Mouse (Mus musculus) retina, embryonic 14.5 days (tissue): ENCODE measurements around the gene Rapgef3.

Experiments used
- DNase-seq: peaks from one replicate; pipeline ENCODE4 v3.0.0-alpha.2; 2015; ENCODE audit warnings: low spot score

Rapgef3 gene

GRCm38 (mm10) chr15:97793386-97794153 is 25.8 kb upstream of the Rapgef3 start:
- DNase-seq, result no peak

GRCm38 (mm10) chr15:97791126-97791700 is 23.4 kb upstream of the Rapgef3 start:
- DNase-seq, result no peak

DNA sequence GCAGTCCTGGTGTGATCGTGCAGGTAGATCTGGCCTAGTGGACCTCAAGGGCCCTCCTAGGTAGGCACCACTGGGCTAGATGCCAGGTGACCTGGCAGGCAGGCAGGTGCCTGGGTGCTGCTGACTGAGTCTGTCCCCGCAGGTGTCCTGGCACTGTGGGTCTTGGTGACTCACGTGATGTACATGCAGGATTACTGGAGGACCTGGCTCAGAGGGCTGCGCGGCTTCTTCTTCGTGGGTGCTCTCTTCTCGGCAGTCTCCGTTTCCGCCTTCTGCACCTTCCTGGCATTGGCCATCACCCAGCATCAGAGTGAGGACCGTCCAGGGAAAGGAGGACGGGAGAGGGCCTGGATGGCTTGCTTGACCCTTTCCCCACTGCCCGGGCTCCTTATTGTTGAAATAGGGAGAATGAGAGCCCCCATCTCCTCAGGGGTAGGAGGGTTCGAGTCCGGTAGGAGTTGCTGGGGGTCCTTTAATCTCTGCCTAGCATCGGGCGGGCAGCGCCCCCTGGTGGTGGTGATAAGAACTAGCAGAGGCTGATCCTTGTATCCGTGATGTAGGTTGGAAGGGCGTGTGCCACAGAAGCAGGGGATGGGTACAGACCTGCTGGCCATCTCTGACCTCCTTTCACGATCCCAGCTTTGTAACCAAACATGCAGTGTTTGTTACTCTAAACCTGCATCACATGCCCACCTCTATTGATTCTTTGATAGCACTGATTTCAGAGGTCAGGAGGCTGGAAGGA is 22.2 kb upstream of the Rapgef3 start:
- peak; percentile 78 for DNase-seq

DNA sequence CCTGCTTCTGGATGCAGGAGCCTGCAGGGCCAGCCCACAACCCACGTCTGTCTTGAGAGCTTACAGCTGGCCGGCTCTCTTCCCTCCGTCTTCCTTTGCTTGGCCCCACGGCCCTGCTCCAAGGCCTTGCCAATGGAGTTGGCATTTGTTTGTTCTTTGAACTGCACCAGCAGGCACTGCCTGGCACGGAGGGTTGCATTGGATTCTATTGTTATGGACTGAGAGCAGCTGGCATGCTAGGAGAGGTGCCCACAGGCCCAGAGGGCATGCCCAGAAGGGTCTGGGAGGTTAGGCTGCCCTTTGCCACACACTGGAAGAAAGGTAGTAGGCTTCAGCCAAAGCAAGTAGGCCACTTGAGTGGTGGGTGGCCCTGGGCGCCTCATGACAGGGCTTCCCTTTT is 21.0 kb upstream of the Rapgef3 start:
- no peak for DNase-seq

GRCm38 (mm10) chr15:97787799-97788667 is 20.3 kb upstream of the Rapgef3 start:
- DNase-seq, result no peak

- DNase-seq, result no peak
Measured at GRCm38 (mm10) chr15:97787148-97787798, 19.5 kb upstream of the Rapgef3 start.

- DNase-seq, result no peak
Measured at GRCm38 (mm10) chr15:97786412-97787112, 18.8 kb upstream of the Rapgef3 start.

GRCm38 (mm10) chr15:97785731-97786411 is 18.1 kb upstream of the Rapgef3 start:
- DNase-seq, result no peak

- no peak for DNase-seq
Measured at GRCm38 (mm10) chr15:97784561-97785161, 16.9 kb upstream of the Rapgef3 start.

GRCm38 (mm10) chr15:97784092-97784559 is 16.4 kb upstream of the Rapgef3 start:
- DNase-seq, result peak; percentile 90

GRCm38 (mm10) chr15:97782749-97783105 is 15.0 kb upstream of the Rapgef3 start:
- DNase-seq, result peak; percentile 81

DNA sequence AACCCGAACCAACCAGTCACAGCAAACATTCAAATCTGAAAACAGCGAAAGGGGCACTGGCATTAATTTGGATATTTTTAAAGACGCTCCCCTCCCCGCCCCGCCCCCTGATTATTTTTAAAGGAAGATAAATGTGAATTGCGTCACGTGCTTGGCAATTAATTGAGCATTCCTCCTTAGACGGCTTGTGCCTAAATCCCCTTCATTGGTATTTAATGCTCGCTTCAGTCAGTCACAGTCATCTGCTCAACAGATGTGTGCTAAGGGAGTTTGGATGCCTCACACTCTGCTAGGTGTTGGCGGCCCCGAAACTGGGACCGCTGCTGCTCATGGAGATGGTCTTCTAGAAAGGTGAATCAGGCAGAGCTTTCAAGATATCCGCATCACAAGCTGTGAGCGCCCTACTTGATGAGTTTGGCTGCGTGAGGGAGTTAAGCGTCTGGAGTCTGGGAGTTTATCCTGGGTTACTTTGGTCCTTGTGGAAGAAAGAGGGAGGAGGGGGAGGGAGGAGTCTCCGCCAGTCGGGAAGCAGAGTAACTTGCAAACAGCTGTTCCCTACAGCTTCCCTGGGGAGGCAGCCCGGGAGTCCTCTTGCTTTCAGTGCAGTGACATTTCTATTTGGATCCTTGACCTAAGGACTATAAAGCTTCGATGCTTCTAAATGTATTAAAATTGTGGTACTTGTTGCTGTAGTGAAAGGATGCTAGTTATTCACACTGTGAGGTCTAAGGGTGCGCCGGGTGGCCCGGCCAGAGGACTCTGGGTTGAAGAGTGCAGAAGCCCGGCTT is 14.4 kb upstream of the Rapgef3 start:
- DNase-seq, result no peak

GRCm38 (mm10) chr15:97780611-97781031 is 12.8 kb upstream of the Rapgef3 start:
- no peak for DNase-seq

GRCm38 (mm10) chr15:97779576-97779975 is 11.8 kb upstream of the Rapgef3 start:
- no peak for DNase-seq

DNA sequence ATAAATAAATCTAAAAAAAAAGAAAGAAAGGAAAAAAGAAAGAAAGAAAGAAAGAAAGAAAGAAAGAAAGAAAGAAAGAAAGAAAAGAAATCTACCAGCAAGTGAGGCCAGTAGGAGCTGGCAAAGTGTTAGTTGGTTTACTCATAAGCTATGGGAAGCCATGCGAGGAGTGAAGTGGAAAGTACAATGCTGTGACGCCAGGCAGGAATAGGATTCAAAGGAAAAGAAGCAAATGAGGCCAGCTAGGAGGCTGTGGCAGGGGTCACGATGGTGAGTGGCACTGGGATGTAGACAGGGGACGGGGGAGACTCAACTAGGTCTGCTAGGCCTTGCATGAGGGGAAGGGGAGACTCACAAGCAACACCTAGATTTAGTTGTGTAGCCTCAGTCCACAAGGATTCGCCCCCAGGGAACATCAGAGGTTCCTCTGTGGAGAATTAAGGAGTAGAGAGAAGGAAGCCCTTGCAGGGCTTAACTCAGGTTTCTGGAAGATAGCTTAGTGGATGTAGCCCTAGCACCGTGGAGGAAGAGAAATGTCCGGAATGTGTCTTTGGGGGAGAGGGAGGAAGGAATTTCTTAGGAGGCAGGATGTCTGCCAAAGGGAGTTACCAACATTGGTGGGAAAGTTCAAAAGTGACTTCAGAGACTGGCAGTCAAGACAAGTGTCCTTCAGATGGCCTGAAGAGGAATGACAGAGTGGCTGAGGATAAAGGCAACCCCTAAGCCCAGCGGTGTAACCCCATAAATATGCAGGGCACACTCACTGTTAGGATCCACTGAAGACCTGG is 10.7 kb upstream of the Rapgef3 start, which contains the start of gene Slc48a1:
Gene Slc48a1, plus strand, starts transcription at position 210 of the 788 bp plus-strand sequence.
- no peak for DNase-seq

DNA sequence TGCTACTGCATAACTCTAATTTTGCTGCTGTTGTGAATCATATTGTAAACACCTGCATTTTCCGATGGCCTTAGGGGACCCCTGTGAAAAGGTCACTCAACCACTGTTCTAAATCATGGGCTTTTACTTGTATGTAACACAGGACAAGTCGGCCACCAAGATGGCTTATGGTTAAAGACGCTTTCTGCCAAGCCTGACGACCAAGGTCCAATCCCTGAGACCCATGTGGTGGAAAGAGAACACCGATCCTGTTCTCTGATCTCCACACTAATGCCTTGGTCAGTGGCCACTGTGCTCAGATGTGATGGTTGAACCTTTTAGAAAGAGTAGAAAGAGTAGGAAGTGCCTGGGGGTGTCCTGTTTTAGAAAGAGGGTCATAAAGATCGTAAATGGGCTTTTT is 9.1 kb upstream of the Rapgef3 start:
- DNase-seq, result no peak

GRCm38 (mm10) chr15:97776514-97776913 is 8.7 kb upstream of the Rapgef3 start:
- DNase-seq, result peak; percentile 79

GRCm38 (mm10) chr15:97773961-97774370 is 6.2 kb upstream of the Rapgef3 start:
- DNase-seq, result no peak
